Mouse (Mus musculus) frontal cortex, adult (tissue): ENCODE results near the gene Klk6.
A peak's percentile ranks its signal among the peaks of the same experiment; 100 is the strongest.

ENCODE experiments used
- ATAC-seq: cut with Nextera tagmentation; 2 replicates; pipeline ENCODE4 v1.9.2; 2017; ENCODE audit warnings: mild to moderate bottlenecking, moderate library complexity, mixed read lengths; ENCODE audit not compliant: low TSS enrichment

Klk6 gene

DNA sequence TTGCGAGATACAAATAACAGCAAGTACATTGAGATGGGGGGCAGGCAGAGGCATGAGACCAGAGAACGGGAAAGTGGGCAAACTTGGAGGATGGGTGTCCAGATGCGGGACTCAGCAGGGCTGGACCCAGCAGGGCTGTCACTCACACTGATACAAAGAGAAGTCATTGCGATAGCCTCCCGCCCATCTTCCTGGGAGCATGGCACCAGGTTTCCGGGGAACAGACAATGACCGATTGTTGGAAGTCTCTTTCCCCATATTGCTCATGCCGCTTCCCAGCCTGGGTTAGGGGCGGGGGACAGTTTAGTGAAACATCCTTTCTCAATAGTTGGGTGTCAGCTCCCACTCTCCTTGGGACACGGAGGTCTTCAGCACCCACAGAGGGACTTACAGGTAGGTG lies at the start of gene Klk6:
TSS of gene Klk6 (plus strand) at position 301 of the 400 bp plus-strand sequence.
- ATAC-seq, result no peak

DNA sequence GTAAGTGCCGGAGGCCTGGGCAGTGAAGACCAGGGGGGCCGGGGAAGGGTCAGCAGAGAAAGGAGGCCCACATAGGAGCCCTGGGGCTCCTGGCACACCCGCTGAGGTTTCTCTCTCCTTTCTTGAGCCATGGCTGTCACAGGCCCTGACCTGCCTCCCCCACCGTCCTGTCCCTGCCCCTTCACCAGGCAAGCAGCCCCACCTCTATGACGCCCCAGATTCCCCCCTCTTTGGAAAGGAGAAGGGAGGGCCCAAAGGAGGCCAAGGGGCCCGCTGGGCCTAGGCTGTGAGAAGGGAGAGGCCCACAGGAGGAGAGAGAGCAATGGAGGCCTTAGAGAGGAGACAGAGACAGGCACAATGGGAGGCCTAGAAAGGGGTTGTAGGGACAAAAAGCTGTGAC lies 49.5 kb upstream of the Klk6 start:
- ATAC-seq, result no peak

DNA sequence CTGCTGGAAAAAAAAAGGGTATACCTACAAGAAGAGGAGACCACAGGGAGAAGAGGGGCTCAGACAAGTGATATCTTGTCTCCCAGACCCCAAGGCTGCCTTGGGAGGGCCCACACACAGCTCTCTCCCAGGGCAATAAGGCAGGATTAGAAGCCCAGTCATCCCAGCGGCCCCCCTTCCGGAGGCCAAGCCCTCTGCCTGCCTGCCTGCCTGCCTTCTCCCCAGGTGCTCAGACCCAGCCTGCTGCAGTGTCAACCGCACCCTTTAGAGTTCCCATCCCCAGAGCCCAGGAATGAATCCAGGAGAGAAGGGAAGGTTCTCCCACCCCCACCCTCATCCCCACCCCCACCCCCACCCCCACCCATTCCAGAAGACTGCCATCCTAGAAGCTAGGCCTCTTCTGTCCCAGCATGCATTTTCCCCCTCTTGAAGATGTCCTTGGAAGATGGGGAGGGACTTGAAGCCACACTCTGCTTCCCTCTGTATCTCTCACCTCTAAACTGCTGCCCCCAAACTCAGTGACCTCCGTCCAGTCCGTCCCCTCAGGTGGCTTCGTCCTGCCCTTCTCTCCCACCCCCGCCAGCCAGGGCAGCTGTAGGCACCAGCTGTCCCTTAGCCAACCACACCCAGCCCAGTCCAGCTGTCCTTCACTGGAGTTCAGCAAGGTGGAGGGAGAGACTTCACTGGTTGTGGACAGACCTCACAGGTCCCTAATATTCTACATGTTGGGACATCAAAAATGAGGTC lies 48.8 kb upstream of the Klk6 start:
- ATAC-seq, result no peak

DNA sequence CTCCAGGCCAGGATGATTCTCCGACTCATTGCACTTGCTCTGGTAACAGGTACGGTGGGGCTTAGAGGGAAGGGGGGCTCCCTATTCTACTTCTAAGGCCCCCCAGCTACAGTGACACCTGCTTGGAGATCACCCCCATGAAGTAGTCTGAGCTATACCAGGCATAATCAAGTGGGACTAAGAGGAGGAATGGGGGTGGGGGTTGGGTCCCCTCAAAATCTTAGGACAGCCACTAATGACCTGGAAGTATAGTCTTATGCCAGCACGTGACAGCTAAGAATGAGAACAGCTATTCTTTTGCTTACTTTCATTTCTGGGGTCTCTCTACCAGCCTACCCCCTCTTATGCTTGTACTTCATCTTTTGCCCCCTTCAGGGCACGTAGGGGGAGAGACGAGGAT lies 47.8 kb upstream of the Klk6 start:
- no peak for ATAC-seq

DNA sequence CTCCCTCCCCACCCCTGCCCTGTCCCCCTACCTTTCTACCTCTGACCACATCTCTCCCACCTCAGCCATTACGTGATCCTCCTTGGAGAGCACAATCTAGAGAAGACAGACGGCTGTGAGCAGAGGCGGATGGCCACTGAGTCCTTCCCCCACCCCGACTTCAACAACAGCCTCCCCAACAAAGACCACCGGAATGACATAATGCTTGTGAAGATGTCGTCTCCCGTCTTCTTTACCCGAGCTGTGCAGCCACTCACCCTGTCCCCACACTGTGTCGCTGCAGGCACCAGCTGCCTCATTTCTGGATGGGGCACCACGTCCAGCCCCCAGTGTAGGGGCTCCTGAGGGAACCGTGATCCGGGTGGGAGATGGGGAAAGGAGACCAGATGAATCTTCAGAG lies 46.9 kb upstream of the Klk6 start:
- ATAC-seq, result no peak

- no peak for ATAC-seq
Observed at GRCm38 (mm10) chr7:43778176-43778970, 45.9 kb upstream of the Klk6 start.

GRCm38 (mm10) chr7:43780241-43780640 lies 44.1 kb upstream of the Klk6 start:
- ATAC-seq, result no peak

DNA sequence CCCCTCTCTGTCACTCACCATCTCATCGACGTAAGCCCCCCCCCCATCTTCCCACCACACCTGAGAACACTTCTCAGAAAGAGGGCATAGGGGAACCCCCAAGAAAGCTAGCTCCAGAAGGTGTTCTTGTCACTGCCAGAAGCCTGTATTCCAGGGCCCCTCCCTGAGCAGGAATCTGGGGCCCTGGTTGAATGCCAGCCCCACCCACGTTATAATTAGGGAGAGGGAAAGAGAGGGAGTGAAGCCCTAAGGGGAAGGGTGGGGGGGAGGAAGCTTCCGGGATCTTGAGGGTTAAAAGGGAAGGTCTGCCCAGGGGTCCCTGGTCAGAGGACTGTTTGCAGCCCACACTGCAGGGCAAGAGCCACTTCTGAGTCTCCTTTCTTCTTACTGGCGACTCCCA lies 43.6 kb upstream of the Klk6 start, which contains the start of gene Klk10:
TSS of gene Klk10 (plus strand) at position 290 of the 400 bp plus-strand sequence.
- ATAC-seq, result no peak

DNA sequence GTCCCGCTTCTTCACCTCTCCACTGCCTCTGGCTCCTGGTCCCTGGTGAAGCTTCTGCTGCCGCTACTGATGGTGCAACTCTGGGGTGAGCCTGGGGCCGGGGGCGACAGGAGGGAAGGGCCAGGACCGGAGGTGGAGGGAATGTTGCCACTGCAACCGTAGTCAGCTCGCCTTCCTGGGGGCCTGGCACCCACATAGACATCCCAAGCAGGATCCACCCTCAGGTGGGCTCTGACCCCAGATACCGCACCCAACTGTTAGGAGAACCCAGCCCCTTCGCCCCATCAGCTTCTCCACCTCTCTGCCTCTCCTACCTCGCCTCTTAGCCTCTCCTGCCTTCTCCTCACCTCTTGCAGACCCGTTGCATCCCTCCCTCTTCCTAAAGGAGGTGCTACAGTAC lies 42.8 kb upstream of the Klk6 start:
- no peak for ATAC-seq

DNA sequence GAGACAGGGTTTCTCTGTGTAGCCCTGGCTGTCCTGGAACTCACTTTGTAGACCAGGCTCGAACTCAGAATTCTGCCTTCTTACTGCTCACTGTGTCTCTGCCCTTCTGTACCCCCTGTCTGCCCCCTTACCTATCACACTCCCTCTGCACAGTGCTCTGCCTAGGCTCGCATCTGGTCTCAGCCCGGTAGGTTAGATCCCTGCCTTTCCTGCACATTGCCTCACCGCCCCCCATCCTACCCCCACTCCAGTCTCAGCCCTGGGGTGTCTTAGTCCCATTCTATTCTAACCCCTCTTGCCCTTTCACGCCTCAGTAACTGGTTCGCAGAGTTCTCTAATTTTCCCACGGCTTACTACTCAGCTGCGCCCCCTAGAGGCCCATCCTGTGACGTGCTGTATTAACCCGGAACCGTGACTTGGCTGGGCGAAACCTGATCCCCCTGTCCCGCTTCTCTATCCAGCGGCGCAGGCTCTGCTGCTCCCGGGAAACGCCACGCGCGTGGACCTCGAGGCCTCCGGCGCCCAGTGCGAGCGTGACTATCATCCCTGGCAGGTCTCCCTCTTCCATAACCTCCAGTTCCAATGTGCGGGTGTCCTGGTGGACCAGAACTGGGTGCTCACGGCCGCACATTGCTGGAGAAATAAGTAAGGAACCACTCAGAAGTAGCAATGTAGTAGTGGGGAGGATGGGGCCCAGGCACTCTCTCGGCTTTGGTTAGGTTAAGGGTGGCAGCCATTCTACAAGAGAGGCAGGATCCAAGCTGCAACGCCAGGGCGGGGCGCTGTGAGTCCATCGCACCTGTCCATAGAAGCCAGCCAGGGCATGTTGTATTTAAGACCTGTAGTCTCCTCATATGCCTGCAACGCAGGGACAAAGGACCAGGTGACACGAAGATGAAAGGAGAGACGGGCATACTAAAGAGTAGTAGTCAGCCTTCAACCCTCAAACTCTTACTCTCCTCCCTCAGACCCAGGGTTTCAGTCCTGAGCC lies 41.7 kb upstream of the Klk6 start:
- ATAC-seq, result peak; percentile 72

- no peak for ATAC-seq
Observed at GRCm38 (mm10) chr7:43785286-43785685, 39.0 kb upstream of the Klk6 start.

GRCm38 (mm10) chr7:43788096-43788495 lies 36.2 kb upstream of the Klk6 start:
- no peak; the same call in 1 of the 2 replicates for ATAC-seq

DNA sequence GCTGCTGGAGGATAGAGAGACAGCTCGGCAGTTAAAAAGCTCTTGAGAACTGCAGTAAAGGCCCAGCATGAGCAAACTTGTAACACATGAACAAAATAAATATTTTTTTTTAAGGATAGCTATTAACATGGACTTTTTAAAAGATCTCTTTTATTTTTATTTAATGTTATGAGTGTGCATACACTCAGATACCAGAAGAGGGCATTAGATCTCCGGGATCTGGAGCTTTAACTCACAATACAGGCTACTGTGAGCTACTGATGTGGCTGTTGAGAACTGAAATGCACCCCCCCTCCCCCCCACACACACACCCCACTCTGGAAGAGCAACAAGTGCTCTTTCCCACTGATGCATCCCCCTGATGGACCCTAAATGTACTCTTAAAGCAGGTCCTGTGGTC lies 35.0 kb upstream of the Klk6 start:
- ATAC-seq, result no peak

- no peak for ATAC-seq
Observed at GRCm38 (mm10) chr7:43791591-43791990, 32.7 kb upstream of the Klk6 start, which contains the start of gene Klk9. Gene Klk9, plus strand, starts transcription at chr7:43791891.

DNA sequence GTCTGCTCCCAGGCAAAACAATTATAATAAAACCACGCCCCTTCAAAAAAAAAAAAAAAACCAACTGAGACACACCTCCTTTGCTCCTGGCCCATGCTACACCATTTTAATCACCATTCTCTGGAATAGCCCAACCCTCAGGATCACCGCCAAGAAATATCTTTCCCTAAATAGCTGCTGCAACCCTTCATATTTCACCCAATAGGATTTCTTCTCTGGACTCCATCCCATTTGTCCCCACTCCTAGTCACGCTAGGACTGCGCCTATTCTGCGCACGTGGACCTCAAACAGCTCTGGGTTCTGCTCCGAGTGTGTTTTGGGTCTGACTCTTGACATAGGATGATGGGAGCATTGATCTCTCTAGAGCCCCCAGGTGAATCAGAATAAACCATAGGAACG lies 27.9 kb upstream of the Klk6 start:
- ATAC-seq, result no peak

- peak; percentile 34; the same call in 1 of the 2 replicates for ATAC-seq
Observed at GRCm38 (mm10) chr7:43797333-43797769, 26.9 kb upstream of the Klk6 start, which contains the start of gene Klk8. Gene Klk8, plus strand, starts transcription at chr7:43797577.

- ATAC-seq, result no peak
Observed at GRCm38 (mm10) chr7:43797844-43798462, 26.3 kb upstream of the Klk6 start.

- ATAC-seq, result no peak
Observed at GRCm38 (mm10) chr7:43799876-43800275, 24.4 kb upstream of the Klk6 start.

DNA sequence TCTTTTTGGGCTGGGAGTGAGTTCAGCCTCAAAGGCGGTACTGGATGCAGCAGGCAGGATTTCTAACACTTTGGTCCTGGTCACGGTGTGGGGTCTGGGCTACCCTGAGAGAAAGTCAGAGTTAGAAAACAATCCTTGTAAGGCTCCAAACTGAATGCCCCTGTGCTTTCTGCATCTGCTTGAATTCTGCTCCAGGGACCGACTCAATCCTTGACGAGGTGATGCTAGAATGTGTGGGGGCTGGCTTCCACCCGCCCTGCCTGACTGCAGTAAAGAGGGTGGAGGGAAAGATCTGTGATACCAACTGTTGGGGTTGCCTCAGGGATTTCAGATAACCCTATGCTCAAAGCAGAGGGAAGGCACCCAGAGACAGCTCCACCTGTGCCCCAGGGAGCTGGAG lies 13.3 kb upstream of the Klk6 start, which contains the start of gene Klk7:
TSS of gene Klk7 (plus strand) at position 301 of the 400 bp plus-strand sequence.
- ATAC-seq, result no peak

GRCm38 (mm10) chr7:43815211-43815610 lies 9.1 kb upstream of the Klk6 start:
- ATAC-seq, result no peak

GRCm38 (mm10) chr7:43816746-43817145 lies 7.6 kb upstream of the Klk6 start:
- no peak for ATAC-seq
